Mouse (Mus musculus) stomach, postnatal 0 days (tissue): ENCODE results near the gene Olfr770. TPM values are rescaled to one million over a fixed set of nuclear protein-coding genes. Genes with fewer than 3 reads are reported as not detected.
"Not testable (repeated sequence)": the region's sequence is repeated elsewhere in the genome, so short reads cannot be mapped to it uniquely, and the experiment has no call there.

Experiments used
- ATAC-seq: fragments of 200-750 bp; cut with Nextera tagmentation; 2 replicates; pipeline ENCODE4 v1.8.0; 2017; ENCODE audit not compliant: low FRiP score, low TSS enrichment
- DNase-seq: peaks from one replicate; pipeline ENCODE4 v3.0.0-alpha.2; 2016; ENCODE audit warnings: low spot score
- H3K27ac ChIP-seq: fragments of 300-500 bp; sonication (generic); replicated peaks from 2 replicates; pipeline ENCODE4 v1.5.1; 2014; ENCODE audit warnings: mild to moderate bottlenecking, control low read depth
- H3K27me3 ChIP-seq: fragments of 300-500 bp; sonication (generic); 2 replicates; pipeline ENCODE4 v1.6.1; 2014; ENCODE audit warnings: low read length; ENCODE audit not compliant: control insufficient read depth, insufficient read depth
- H3K36me3 ChIP-seq: fragments of 300-500 bp; sonication (generic); 2 replicates; pipeline ENCODE4 v1.6.1; 2014; ENCODE audit warnings: low read length, mixed read lengths; ENCODE audit not compliant: control insufficient read depth, insufficient read depth
- H3K4me1 ChIP-seq: fragments of 300-500 bp; sonication (generic); replicated peaks from 2 replicates; pipeline ENCODE4 v1.6.1; 2014; ENCODE audit warnings: antibody characterized with exemption; ENCODE audit not compliant: control insufficient read depth, insufficient read depth
- H3K4me2 ChIP-seq: fragments of 300-500 bp; sonication (generic); replicated peaks from 2 replicates; pipeline ENCODE4 v1.6.1; 2014; ENCODE audit warnings: low read depth, mild to moderate bottlenecking, control low read depth, moderate library complexity
- H3K4me3 ChIP-seq: fragments of 300-500 bp; sonication (generic); 2 replicates; pipeline ENCODE4 v1.5.1; 2014; ENCODE audit warnings: low read depth, low read length, control low read depth
- H3K9ac ChIP-seq: fragments of 300-500 bp; sonication (generic); 2 replicates; pipeline ENCODE4 v1.6.1; 2014; ENCODE audit warnings: mild to moderate bottlenecking, low read length, control low read depth, mixed read lengths
- H3K9me3 ChIP-seq: fragments of 300-500 bp; sonication (generic); 2 replicates; pipeline ENCODE4 v1.6.1; 2016; ENCODE audit warnings: low read length; ENCODE audit not compliant: control insufficient read depth
- CTCF ChIP-seq: IDR thresholded peaks from 2 replicates; pipeline ENCODE4 v1.5.1; 2016; ENCODE audit warnings: antibody characterized with exemption, low read depth, mild to moderate bottlenecking, moderate library complexity
- EP300 ChIP-seq: optimal IDR thresholded peaks from 2 replicates; pipeline ENCODE3; 2016; ENCODE audit warnings: antibody characterized with exemption
- WGBS: fragments of 180-500 bp; shearing (Covaris S2); extraction: QIAGEN DNeasy Blood & Tissue Kit; methylation state at CpG from one replicate; pipeline ENCODE4 v1.1.7; 2014; 5-methylcytosine and 5-hydroxymethylcytosine counted together
- polyA plus RNA-seq: library from polyadenylated mRNA; unstranded; fragments of >200 nt; fragmentation: Nextera tagmentation; extraction: Ambion mirVana; gene quantifications from 2 replicates; pipeline ENCODE4 v1.2.1, GENCODE M21; 2015

The Olfr770 gene
- polyA plus RNA-seq, 1 experiment from 2014 or later, result not detected

DNA sequence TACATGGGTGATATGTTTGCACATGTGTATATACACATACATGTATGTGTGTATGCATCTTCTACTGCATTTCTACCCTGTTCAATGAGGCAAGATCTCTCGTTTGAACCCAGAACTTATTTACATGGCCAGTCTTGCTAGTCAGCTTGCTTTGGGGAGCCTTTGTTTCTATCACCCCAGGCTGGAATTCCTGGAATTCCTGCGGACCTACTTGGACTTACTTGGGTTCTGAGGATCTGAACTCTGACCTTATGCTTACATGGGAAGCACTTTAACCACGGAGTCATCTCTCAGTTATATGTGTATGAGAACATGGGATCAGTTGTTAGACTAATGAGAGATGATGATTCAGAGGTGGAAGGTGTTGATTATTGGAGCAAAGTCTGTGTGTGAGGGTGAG lies 37.6 kb downstream of the Olfr770 start:
- Histone ChIP-seq H3K4me2 (no peak overlapping the region), H3K4me1 (no peaks in the 10 kb centered on the region), H3K9me3 (no peaks in the 10 kb centered on the region), H3K27ac (no peak overlapping the region), H3K36me3 (no peaks in the 10 kb centered on the region), H3K9ac (no peak overlapping the region), H3K27me3 (no peaks in the 10 kb centered on the region), H3K4me3 (no peak overlapping the region)
- no peak for DNase-seq
- no peak for TF ChIP-seq EP300
- TF ChIP-seq CTCF, result no peak
- 23% methylated on average over 3 of the region's 3 CpGs for WGBS
- no peak for ATAC-seq

DNA sequence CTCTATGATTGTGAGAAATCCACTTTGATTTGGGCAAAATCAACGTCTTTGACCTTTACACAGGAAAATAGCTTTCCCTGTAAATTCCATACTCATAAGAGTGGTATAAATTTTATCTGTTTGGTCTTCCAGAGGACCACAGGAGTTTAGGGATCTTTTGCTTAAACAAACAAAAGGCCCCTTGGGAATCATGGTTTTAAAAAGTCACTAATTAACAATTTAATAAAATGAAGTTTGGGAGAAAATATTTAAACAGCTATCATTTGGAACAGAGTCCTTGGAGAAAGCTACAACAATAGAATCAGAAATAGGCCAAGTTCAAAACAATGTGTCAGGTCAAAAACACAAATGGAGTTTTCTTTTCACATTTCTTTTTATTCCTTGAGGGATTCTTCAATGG lies 39.5 kb downstream of the Olfr770 start, which contains the start of gene Olfr768:
Gene Olfr768 (minus strand): TSS at position 101 of the 400 bp plus-strand sequence.
- Histone ChIP-seq H3K36me3 (no peaks in the 10 kb centered on the region), H3K9me3 (no peaks in the 10 kb centered on the region), H3K4me3 (no peak within 1 kb of the TSS), H3K9ac (no peak within 1 kb of the TSS), H3K27me3 (no peaks in the 10 kb centered on the region), H3K27ac (no peak within 1 kb of the TSS), H3K4me2 (no peak within 1 kb of the TSS), H3K4me1 (no peaks in the 10 kb centered on the region)
- DNase-seq (no peak), ATAC-seq (no peak)
- TF ChIP-seq CTCF (no peak), EP300 (no peak)
- 75% methylated on average over 1 of the region's 1 CpGs for WGBS

DNA sequence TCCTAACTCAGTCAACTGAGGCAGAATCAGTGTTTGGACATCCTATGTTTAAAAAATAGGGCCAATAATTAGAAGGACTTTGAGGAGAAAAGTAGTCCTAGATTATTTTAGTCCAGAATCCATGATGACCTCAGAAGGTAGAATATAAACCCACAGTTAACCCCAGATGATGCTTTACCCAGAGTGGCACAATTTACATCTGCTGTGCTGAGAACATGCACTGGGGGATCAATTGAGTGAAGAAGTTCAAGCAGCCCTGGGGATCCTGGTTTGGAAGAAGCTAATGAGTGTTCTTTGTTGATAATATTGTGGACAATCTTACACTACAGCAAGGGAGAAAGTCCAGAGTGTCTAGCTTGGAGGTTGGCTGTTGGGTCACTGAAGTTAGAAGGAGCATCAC lies 56.0 kb downstream of the Olfr770 start, which contains the start of gene Olfr767:
Gene Olfr767 (minus strand): TSS at position 101 of the 400 bp plus-strand sequence.
- not testable (repeated sequence) for H3K4me2 ChIP-seq, DNase-seq, ATAC-seq, H3K9ac ChIP-seq, H3K36me3 ChIP-seq, H3K27ac ChIP-seq, H3K4me1 ChIP-seq, H3K9me3 ChIP-seq, H3K27me3 ChIP-seq, H3K4me3 ChIP-seq

Other genes starting within 250 kb of the Olfr770 start
- gene Gdf11, start 247.3 kb downstream of the Olfr770 start, polyA plus RNA-seq, result 1.5 and 1.6 TPM in 2 replicates
- 760 and 773 TPM in 2 replicates for gene Cd63, start 238.0 kb downstream of the Olfr770 start, polyA plus RNA-seq
- gene Rdh5, start 216.1 kb downstream of the Olfr770 start, polyA plus RNA-seq, result 8.1 and 9.5 TPM in 2 replicates
- 194 and 198 TPM in 2 replicates for gene Bloc1s1, start 215.0 kb downstream of the Olfr770 start, polyA plus RNA-seq
- 8.5 and 8.7 TPM in 2 replicates for gene Itga7, start 205.2 kb downstream of the Olfr770 start, polyA plus RNA-seq
- gene Mettl7b, start 178.0 kb downstream of the Olfr770 start, polyA plus RNA-seq, result 67.6 and 68.0 TPM in 2 replicates
- gene Olfr9, start 149.6 kb downstream of the Olfr770 start, polyA plus RNA-seq, result not detected in 2 replicates
- gene Olfr763, start 128.2 kb downstream of the Olfr770 start, polyA plus RNA-seq, result not detected in 2 replicates
- gene Olfr764-ps1, start 99.1 kb downstream of the Olfr770 start, polyA plus RNA-seq, result not detected in 2 replicates
- gene Olfr765, start 89.0 kb downstream of the Olfr770 start, polyA plus RNA-seq, result not detected in 2 replicates
- gene Olfr766-ps1, start 70.0 kb downstream of the Olfr770 start, polyA plus RNA-seq, result not detected in 2 replicates
- not detected in 2 replicates for gene Olfr767, start 56.1 kb downstream of the Olfr770 start, polyA plus RNA-seq
- gene Olfr768, start 39.6 kb downstream of the Olfr770 start, polyA plus RNA-seq, result not detected in 2 replicates
- gene Olfr769, start 21.1 kb downstream of the Olfr770 start, polyA plus RNA-seq, result not detected in 2 replicates
- not detected in 2 replicates for gene Olfr771, start 25.8 kb upstream of the Olfr770 start, polyA plus RNA-seq
- not detected in 2 replicates for gene Olfr772, start 38.9 kb upstream of the Olfr770 start, polyA plus RNA-seq
- gene Olfr773, start 48.4 kb upstream of the Olfr770 start, polyA plus RNA-seq, result not detected in 2 replicates
- gene Olfr774, start 97.2 kb upstream of the Olfr770 start, polyA plus RNA-seq, result not detected in 2 replicates
- gene Olfr775, start 109.4 kb upstream of the Olfr770 start, polyA plus RNA-seq, result not detected in 2 replicates
- gene Olfr776, start 120.1 kb upstream of the Olfr770 start, polyA plus RNA-seq, result not detected in 2 replicates
- gene Olfr777, start 132.5 kb upstream of the Olfr770 start, polyA plus RNA-seq, result not detected in 2 replicates
- gene Olfr780, start 179.1 kb upstream of the Olfr770 start, polyA plus RNA-seq, result not detected in 2 replicates
- not detected in 2 replicates for gene Olfr781, start 189.9 kb upstream of the Olfr770 start, polyA plus RNA-seq
- not detected in 2 replicates for gene Olfr782, start 209.9 kb upstream of the Olfr770 start, polyA plus RNA-seq
- gene Olfr784, start 245.1 kb upstream of the Olfr770 start, polyA plus RNA-seq, result 0.04 TPM in 1 of 2 replicates, not detected in the other